Mouse (Mus musculus) stomach, postnatal 0 days (tissue): ENCODE results near the gene Batf. TPM values are rescaled to one million over a fixed set of nuclear protein-coding genes. Genes with fewer than 3 reads are reported as not detected.

Experiments used
- ATAC-seq: fragments of 200-750 bp; cut with Nextera tagmentation; 2 replicates; pipeline ENCODE4 v1.8.0; 2017; ENCODE audit not compliant: low FRiP score, low TSS enrichment
- DNase-seq: peaks from one replicate; pipeline ENCODE4 v3.0.0-alpha.2; 2016; ENCODE audit warnings: low spot score
- H3K27ac ChIP-seq: fragments of 300-500 bp; sonication (generic); replicated peaks from 2 replicates; pipeline ENCODE4 v1.5.1; 2014; ENCODE audit warnings: mild to moderate bottlenecking, control low read depth
- H3K27me3 ChIP-seq: fragments of 300-500 bp; sonication (generic); 2 replicates; pipeline ENCODE4 v1.6.1; 2014; ENCODE audit warnings: low read length; ENCODE audit not compliant: control insufficient read depth, insufficient read depth
- H3K36me3 ChIP-seq: fragments of 300-500 bp; sonication (generic); 2 replicates; pipeline ENCODE4 v1.6.1; 2014; ENCODE audit warnings: low read length, mixed read lengths; ENCODE audit not compliant: control insufficient read depth, insufficient read depth
- H3K4me1 ChIP-seq: fragments of 300-500 bp; sonication (generic); replicated peaks from 2 replicates; pipeline ENCODE4 v1.6.1; 2014; ENCODE audit warnings: antibody characterized with exemption; ENCODE audit not compliant: control insufficient read depth, insufficient read depth
- H3K4me2 ChIP-seq: fragments of 300-500 bp; sonication (generic); replicated peaks from 2 replicates; pipeline ENCODE4 v1.6.1; 2014; ENCODE audit warnings: low read depth, mild to moderate bottlenecking, control low read depth, moderate library complexity
- H3K4me3 ChIP-seq: fragments of 300-500 bp; sonication (generic); 2 replicates; pipeline ENCODE4 v1.5.1; 2014; ENCODE audit warnings: low read depth, low read length, control low read depth
- H3K9ac ChIP-seq: fragments of 300-500 bp; sonication (generic); 2 replicates; pipeline ENCODE4 v1.6.1; 2014; ENCODE audit warnings: mild to moderate bottlenecking, low read length, control low read depth, mixed read lengths
- H3K9me3 ChIP-seq: fragments of 300-500 bp; sonication (generic); 2 replicates; pipeline ENCODE4 v1.6.1; 2016; ENCODE audit warnings: low read length; ENCODE audit not compliant: control insufficient read depth
- CTCF ChIP-seq: IDR thresholded peaks from 2 replicates; pipeline ENCODE4 v1.5.1; 2016; ENCODE audit warnings: antibody characterized with exemption, low read depth, mild to moderate bottlenecking, moderate library complexity
- EP300 ChIP-seq: optimal IDR thresholded peaks from 2 replicates; pipeline ENCODE3; 2016; ENCODE audit warnings: antibody characterized with exemption
- WGBS: fragments of 180-500 bp; shearing (Covaris S2); extraction: QIAGEN DNeasy Blood & Tissue Kit; methylation state at CpG from one replicate; pipeline ENCODE4 v1.1.7; 2014; 5-methylcytosine and 5-hydroxymethylcytosine counted together
- polyA plus RNA-seq: library from polyadenylated mRNA; unstranded; fragments of >200 nt; fragmentation: Nextera tagmentation; extraction: Ambion mirVana; gene quantifications from 2 replicates; pipeline ENCODE4 v1.2.1, GENCODE M21; 2015

The Batf gene
- polyA plus RNA-seq, 1 experiment from 2014 or later: 3.1 TPM

DNA sequence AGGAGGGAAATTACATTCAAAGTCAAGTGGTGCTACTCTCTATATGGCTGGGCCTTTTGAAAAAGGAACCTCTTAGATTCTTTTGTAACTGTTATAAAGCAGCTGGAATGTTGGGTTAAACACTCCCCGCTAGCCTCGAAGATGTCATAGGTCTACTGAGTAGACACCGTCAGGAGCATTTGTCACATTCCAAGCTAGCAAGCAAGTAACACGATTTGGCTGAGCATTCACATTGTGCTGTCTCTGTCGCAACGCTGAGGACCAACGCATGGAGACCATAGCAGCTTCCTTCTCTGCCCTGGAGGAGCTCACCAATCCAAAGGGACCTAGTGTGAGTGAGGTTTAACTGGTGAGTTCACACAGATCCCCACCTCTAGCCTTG is 14.4 kb downstream of the Batf start:
- Histone ChIP-seq H3K27ac (no peak overlapping the region), H3K27me3 (no peaks in the 10 kb centered on the region), H3K4me1 (peaks cover 5% of the 10 kb centered on the region; the same call in 1 of the 2 replicates), H3K9ac (no peak overlapping the region), H3K9me3 (no peaks in the 10 kb centered on the region), H3K36me3 (no peaks in the 10 kb centered on the region), H3K4me3 (no peak overlapping the region), H3K4me2 (no peak overlapping the region)
- no peak for DNase-seq
- no peak for TF ChIP-seq EP300
- TF ChIP-seq CTCF: no peak
- ATAC-seq: no peak
- 65% methylated on average over 7 of the region's 7 CpGs for WGBS

GRCm38 (mm10) chr12:85702166-85703055 is 15.9 kb downstream of the Batf start:
- no peaks in the 10 kb centered on the region for H3K27me3 ChIP-seq
- no peaks in the 10 kb centered on the region for H3K9me3 ChIP-seq
- H3K4me2 ChIP-seq: no peak overlapping the region
- ATAC-seq (no peak), DNase-seq (no peak)
- TF ChIP-seq EP300: no peak
- no peak for TF ChIP-seq CTCF
- no peak overlapping the region for H3K4me3 ChIP-seq
- peaks cover 8% of the 10 kb centered on the region; the same call in 1 of the 2 replicates for H3K4me1 ChIP-seq
- H3K27ac ChIP-seq: no peak overlapping the region
- H3K9ac ChIP-seq: no peak overlapping the region
- 78% methylated on average over 15 of the region's 15 CpGs for WGBS
- H3K36me3 ChIP-seq: no peaks in the 10 kb centered on the region

GRCm38 (mm10) chr12:85703507-85703906 is 17.0 kb downstream of the Batf start:
- Histone ChIP-seq H3K4me2 (no peak overlapping the region), H3K27me3 (no peaks in the 10 kb centered on the region), H3K9me3 (no peaks in the 10 kb centered on the region), H3K36me3 (no peaks in the 10 kb centered on the region), H3K27ac (no peak overlapping the region), H3K4me3 (no peak overlapping the region), H3K4me1 (peaks cover 8% of the 10 kb centered on the region; the same call in 1 of the 2 replicates), H3K9ac (no peak overlapping the region)
- 56% methylated on average over 3 of the region's 3 CpGs for WGBS
- TF ChIP-seq CTCF (no peak), EP300 (no peak)
- no peak for ATAC-seq
- DNase-seq: no peak

DNA sequence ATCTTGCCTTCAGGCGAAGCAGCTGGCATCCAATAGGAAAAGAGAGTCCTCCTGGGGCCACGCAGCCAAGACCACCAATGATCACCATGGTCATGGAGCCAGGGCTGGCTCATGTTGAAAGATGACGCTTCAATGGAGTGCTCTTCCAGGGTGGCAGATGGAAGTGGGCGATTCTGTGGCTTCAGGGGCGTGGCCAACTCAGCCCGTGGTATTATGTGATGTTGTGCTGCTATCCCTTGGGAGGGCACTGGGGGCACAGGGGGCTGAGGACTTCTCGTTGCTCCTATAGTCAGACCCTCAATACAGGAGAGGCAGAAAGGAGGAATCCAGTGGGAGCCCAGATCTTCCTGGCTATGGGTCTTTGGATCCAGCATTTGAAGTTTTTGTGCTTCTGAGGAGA is 18.1 kb downstream of the Batf start:
- no peak for TF ChIP-seq CTCF
- Histone ChIP-seq H3K27ac (peak overlapping the region; percentile 90), H3K36me3 (no peaks in the 10 kb centered on the region), H3K9me3 (no peaks in the 10 kb centered on the region), H3K9ac (no peak overlapping the region), H3K4me2 (no peak overlapping the region), H3K27me3 (no peaks in the 10 kb centered on the region), H3K4me3 (no peak overlapping the region), H3K4me1 (peaks cover 8% of the 10 kb centered on the region; the same call in 1 of the 2 replicates)
- WGBS: 68% methylated on average over 7 of the region's 7 CpGs
- ATAC-seq (no peak), DNase-seq (no peak)

DNA sequence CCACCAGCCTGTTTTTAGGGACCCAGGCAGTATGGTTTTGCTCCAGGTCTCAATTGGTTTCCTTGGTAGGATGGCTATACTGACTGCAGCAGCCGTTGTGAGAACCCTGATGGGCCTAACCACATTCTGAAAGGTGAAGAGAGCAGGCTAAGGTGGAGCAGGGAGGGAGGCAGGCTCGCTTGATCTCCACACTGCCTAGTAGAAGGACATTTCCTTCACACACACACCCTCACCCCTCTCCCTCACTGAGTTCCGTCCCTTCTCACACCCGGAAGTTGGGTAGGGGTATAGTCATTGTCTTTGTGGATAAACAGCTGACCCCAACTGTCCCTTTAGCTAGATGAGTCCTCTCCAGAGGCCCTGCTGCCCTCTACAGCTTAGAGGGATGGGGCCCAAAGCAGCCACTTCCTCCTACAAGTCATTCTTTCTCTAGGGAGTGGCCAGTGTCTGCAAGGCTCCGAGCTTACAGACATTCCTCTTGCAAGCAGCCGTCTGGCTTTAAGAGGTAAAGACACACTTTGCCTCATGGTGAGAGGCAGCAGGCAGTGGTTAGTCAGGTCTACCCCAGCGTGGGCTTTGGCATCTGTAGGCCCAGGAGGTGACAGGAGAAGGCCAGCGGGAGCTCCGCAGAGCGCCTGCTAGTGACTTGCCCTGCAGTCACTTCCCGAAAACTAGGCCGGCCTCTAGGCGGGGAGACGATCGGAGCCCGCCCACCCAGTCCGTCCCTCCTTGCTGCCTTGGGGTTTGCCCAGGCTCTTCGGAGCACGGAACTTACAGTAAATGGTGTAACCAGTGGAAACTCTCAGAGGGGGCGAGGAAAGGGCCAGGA is 18.7 kb downstream of the Batf start:
- TF ChIP-seq EP300 (no peak), CTCF (peak; percentile 47; the same call in 1 of the 2 replicates)
- H3K27ac ChIP-seq: peak overlapping the region; percentile 90
- no peaks in the 10 kb centered on the region for H3K9me3 ChIP-seq
- H3K4me1 ChIP-seq: peaks cover 8% of the 10 kb centered on the region; the same call in 1 of the 2 replicates
- peak overlapping the region; percentile 72 for H3K9ac ChIP-seq
- DNase-seq (peak; percentile 86), ATAC-seq (peak; percentile 93)
- H3K4me2 ChIP-seq: peak overlapping the region; percentile 79
- H3K36me3 ChIP-seq: no peaks in the 10 kb centered on the region
- no peaks in the 10 kb centered on the region for H3K27me3 ChIP-seq
- WGBS: 6% methylated on average over 20 of the region's 20 CpGs
- peak overlapping the region; percentile 40 for H3K4me3 ChIP-seq
